ENCODE assay signal across 11 mouse cellular contexts in genomic region chr7:45312686-45313453, GRCm38 (mm10). TPM values are rescaled to one million over a fixed set of nuclear protein-coding genes. Genes with fewer than 3 reads are reported as not detected.
DNase-seq lines count a peak whose midpoint lies in the region; ATAC-seq lines count a peak whose summit lies in the region.
"Had no signal": no experiment of that assay in that cellular context is flagged by ENCODE, and none has a peak within 500 bp of the region (broad histone marks: within the 10 kb centered on the region; RNA-seq: fewer than 3 reads in every experiment).

No protein-coding gene starts in this region.

- no peak overlapping the region for H3K4me3 ChIP-seq in kidney, embryonic 16.5 days (ENCODE audit: low read length)
- no peak overlapping the region for H3K4me3 ChIP-seq in hindbrain, embryonic 15.5 days
- H3K4me3 ChIP-seq in neural tube, embryonic 14.5 days (ENCODE audit: low read depth, low read length), result no peak overlapping the region
- H3K4me3 ChIP-seq: heart, embryonic 10.5 days had no signal

- peak overlapping the region; percentile 77 for H3K27ac ChIP-seq in kidney, embryonic 16.5 days (ENCODE audit: low read length)
- H3K27ac ChIP-seq in hindbrain, embryonic 15.5 days (replicated peaks), result peak overlapping the region; percentile 51; the same call in 1 of the 2 replicates
- peak overlapping the region; percentile 2; the same call in 1 of the 2 replicates for H3K27ac ChIP-seq in neural tube, embryonic 14.5 days (ENCODE audit: low read depth, low read length)

- peak overlapping the region; percentile 36 for H3K4me2 ChIP-seq in kidney, embryonic 16.5 days (replicated peaks; ENCODE audit: low read depth, low read length)
- H3K4me2 ChIP-seq in hindbrain, embryonic 15.5 days, result peak overlapping the region; percentile 15; the same call in 1 of the 2 replicates
- H3K4me2 ChIP-seq in neural tube, embryonic 14.5 days (ENCODE audit: low read depth, low read length), result no peak overlapping the region; the same call in 1 of the 2 replicates

- ATAC-seq in kidney, embryonic 16.5 days (ENCODE audit: low FRiP score, low TSS enrichment), result 0 out of 2 replicates have a peak, but pooled peaks have one; percentile 46
- ATAC-seq in hindbrain, embryonic 15.5 days (ENCODE audit: low FRiP score, low read depth), result no peak
- ATAC-seq in neural tube, embryonic 14.5 days (ENCODE audit: low read depth), result no peak

- H3K36me3 ChIP-seq in kidney, embryonic 16.5 days (ENCODE audit: insufficient read depth, low read length), result no peaks in the 10 kb centered on the region
- no peaks in the 10 kb centered on the region for H3K36me3 ChIP-seq in hindbrain, embryonic 15.5 days
- no peaks in the 10 kb centered on the region for H3K36me3 ChIP-seq in neural tube, embryonic 14.5 days (ENCODE audit: control insufficient read depth, insufficient read depth, low read length)

- H3K9ac ChIP-seq in kidney, embryonic 16.5 days (replicated peaks; ENCODE audit: low read length), result 0 out of 2 replicates have a peak overlapping the region, but pooled peaks have one; percentile 23
- H3K9ac ChIP-seq in hindbrain, embryonic 15.5 days, result no peak overlapping the region
- H3K9ac ChIP-seq in neural tube, embryonic 14.5 days (replicated peaks; ENCODE audit: low read depth, low read length), result no peak overlapping the region

- H3K4me1 ChIP-seq in kidney, embryonic 16.5 days (ENCODE audit: insufficient read depth, low read length), result peaks cover 45% of the 10 kb centered on the region
- H3K4me1 ChIP-seq in hindbrain, embryonic 15.5 days (replicated peaks), result peaks cover 11% of the 10 kb centered on the region
- 0 out of 2 replicates have a peak, but pooled peaks cover 6% of the 10 kb centered on the region for H3K4me1 ChIP-seq in neural tube, embryonic 14.5 days (ENCODE audit: control insufficient read depth, insufficient read depth, low read length)

- WGBS in kidney, embryonic 16.5 days, result 9% methylated on average over 10 of the region's 10 CpGs
- 22% methylated on average over 10 of the region's 10 CpGs for WGBS in hindbrain, embryonic 15.5 days
- WGBS in neural tube, embryonic 14.5 days, result 21% methylated on average over 10 of the region's 10 CpGs

- no peak for DNase-seq in kidney, postnatal 36 days
- DNase-seq in brain, adult 2 months (ENCODE audit: low read depth, low spot score), result peak; percentile 43
- DNase-seq in urinary bladder, postnatal 25 days (ENCODE audit: low spot score), result no peak
- no peak for DNase-seq in liver
- DNase-seq: layer of hippocampus, postnatal 36 days; lung, postnatal 36 days; thymus, adult 2 months had no signal

- no peaks in the 10 kb centered on the region for H3K27me3 ChIP-seq in kidney, embryonic 16.5 days (ENCODE audit: insufficient read depth, low read length)
- H3K27me3 ChIP-seq in hindbrain, embryonic 15.5 days, result no peaks in the 10 kb centered on the region
- no peaks in the 10 kb centered on the region for H3K27me3 ChIP-seq in neural tube, embryonic 14.5 days (ENCODE audit: control insufficient read depth, insufficient read depth, low read length)

- H3K9me3 ChIP-seq in kidney, embryonic 16.5 days (ENCODE audit: low read length), result no peaks in the 10 kb centered on the region
- no peaks in the 10 kb centered on the region for H3K9me3 ChIP-seq in hindbrain, embryonic 15.5 days
- no peaks in the 10 kb centered on the region for H3K9me3 ChIP-seq in neural tube, embryonic 14.5 days (ENCODE audit: control insufficient read depth, low read length)
- H3K9me3 ChIP-seq: heart, embryonic 10.5 days had no signal

RNA-seq across cellular contexts. Expression of gene Trpm4, which starts 20.7 kb away (rescaled TPM):
- 22.3 and 23.6 TPM in 2 replicates for polyA plus RNA-seq in kidney, embryonic 16.5 days (2015; fragmentation: Nextera tagmentation; extraction: Ambion mirVana)
- polyA plus RNA-seq in hindbrain, embryonic 15.5 days (2015; fragmentation: Nextera tagmentation; extraction: Ambion mirVana), result 11.3 TPM in 2 replicates
- 9.1 and 10.9 TPM in 2 replicates for polyA plus RNA-seq in neural tube, embryonic 14.5 days (2014; fragmentation: Nextera tagmentation; extraction: Ambion mirVana)

RNA-seq across cellular contexts. Expression of gene Hrc, which starts 22.2 kb away (rescaled TPM):
- 1.7 and 1.8 TPM in 2 replicates for polyA plus RNA-seq in kidney, embryonic 16.5 days (2015; fragmentation: Nextera tagmentation; extraction: Ambion mirVana)
- polyA plus RNA-seq in hindbrain, embryonic 15.5 days (2015; fragmentation: Nextera tagmentation; extraction: Ambion mirVana), result 0.65 and 0.68 TPM in 2 replicates
- 0.13 and 0.52 TPM in 2 replicates for polyA plus RNA-seq in neural tube, embryonic 14.5 days (2014; fragmentation: Nextera tagmentation; extraction: Ambion mirVana)

RNA-seq across cellular contexts. Expression of gene Slc6a21, which starts 35.6 kb away (rescaled TPM):
- not detected in 2 replicates for polyA plus RNA-seq in kidney, embryonic 16.5 days (2015; fragmentation: Nextera tagmentation; extraction: Ambion mirVana)
- 0.16 TPM in 1 of 2 replicates, not detected in the other for polyA plus RNA-seq in hindbrain, embryonic 15.5 days (2015; fragmentation: Nextera tagmentation; extraction: Ambion mirVana)
- polyA plus RNA-seq in neural tube, embryonic 14.5 days (2014; fragmentation: Nextera tagmentation; extraction: Ambion mirVana), result not detected in 2 replicates
- polyA plus RNA-seq: heart, embryonic 10.5 days had no signal

RNA-seq across cellular contexts. Expression of gene Ppfia3, which starts 53.9 kb away (rescaled TPM):
- 5.1 and 6.3 TPM in 2 replicates for polyA plus RNA-seq in kidney, embryonic 16.5 days (2015; fragmentation: Nextera tagmentation; extraction: Ambion mirVana)
- polyA plus RNA-seq in hindbrain, embryonic 15.5 days (2015; fragmentation: Nextera tagmentation; extraction: Ambion mirVana), result 29.9 and 32.1 TPM in 2 replicates
- polyA plus RNA-seq in neural tube, embryonic 14.5 days (2014; fragmentation: Nextera tagmentation; extraction: Ambion mirVana), result 28.4 and 30.4 TPM in 2 replicates

RNA-seq across cellular contexts. Expression of gene Lin7b, which starts 57.5 kb away (rescaled TPM):
- 1.7 and 1.9 TPM in 2 replicates for polyA plus RNA-seq in kidney, embryonic 16.5 days (2015; fragmentation: Nextera tagmentation; extraction: Ambion mirVana)
- 33.7 and 38.7 TPM in 2 replicates for polyA plus RNA-seq in hindbrain, embryonic 15.5 days (2015; fragmentation: Nextera tagmentation; extraction: Ambion mirVana)
- 24.9 and 49.4 TPM in 2 replicates for polyA plus RNA-seq in neural tube, embryonic 14.5 days (2014; fragmentation: Nextera tagmentation; extraction: Ambion mirVana)

Comparison
In these comparisons a context has a peak if more than half of its experiments do, and no peak if none do; other contexts are left out.
1. H3K27ac ChIP-seq: peak in every context shown above with its lines; median percentile 77 in kidney, embryonic 16.5 days; 51 in hindbrain, embryonic 15.5 days; 2 in neural tube, embryonic 14.5 days.